Mouse (Mus musculus) 3T3-L1 (cell line): ENCODE data around the gene Rnaseh2a.

Experiments
- DNase-seq: peaks from one replicate; pipeline ENCODE4 v3.0.0-alpha.2; 2015; ENCODE audit warnings: low read depth, low spot score

Rnaseh2a gene

GRCm38 (mm10) chr8:84907037-84907436 is 62.5 kb downstream of the Rnaseh2a start:
- no peak for DNase-seq
